Mouse (Mus musculus): ENCODE measurements at regions not wholly inside any gene's neighbourhood (a gene's known extent, or its start where the extent isn't known, plus 50 kb on each side); places are given as distances from the start of the nearest gene placed in this dataset.

GRCm38 (mm10) chr15:49270198-49270597 lies 4614.5 kb upstream of the Gm7489 start:
- WGBS = 45% methylated on average over 1 of the region's 1 CpGs
- H3K4me3 ChIP-seq (ENCODE audit: low read depth, low read length) = no peak overlapping the region
- DNase-seq (ENCODE audit: low spot score) = peak; percentile 37
- H3K4me2 ChIP-seq (ENCODE audit: low read depth, low read length) = no peak overlapping the region
- no peaks in the 10 kb centered on the region for H3K27me3 ChIP-seq (ENCODE audit: control insufficient read depth, insufficient read depth, low read length)
- no peak overlapping the region for H3K9ac ChIP-seq (replicated peaks; ENCODE audit: low read length)
- no peaks in the 10 kb centered on the region for H3K36me3 ChIP-seq (replicated peaks; ENCODE audit: control insufficient read depth, insufficient read depth, low read depth, low read length)
- no peaks in the 10 kb centered on the region for H3K9me3 ChIP-seq (replicated peaks; ENCODE audit: control insufficient read depth, low read length)
- no peak for ATAC-seq (replicated peaks; ENCODE audit: insufficient number of reproducible peaks, low FRiP score, low TSS enrichment, low read depth)
- no peaks in the 10 kb centered on the region for H3K4me1 ChIP-seq (ENCODE audit: control insufficient read depth, insufficient read depth, low read length)
- no peak overlapping the region for H3K27ac ChIP-seq (replicated peaks; ENCODE audit: low read depth, low read length)

All from embryonic facial prominence, embryonic 11.5 days (tissue).